Mouse (Mus musculus): ENCODE results near the gene Trim14. TPM values are rescaled to one million over a fixed set of nuclear protein-coding genes. Genes with fewer than 3 reads are reported as not detected.
A peak's percentile ranks its signal among the peaks of the same experiment; 100 is the strongest.

The Trim14 gene
- total and polyA plus RNA-seq, 3 experiments = 11.6 to 35.4 (median 26.5) TPM

- Histone ChIP-seq H3K27me3 (replicated peaks) (no peaks in the 10 kb centered on the region), H3K9ac (ENCODE audit: insufficient read depth, low read depth) (peak overlapping the region; percentile 19), H3K4me3 (replicated peaks in 1 of 3; ENCODE audit: low read depth in 2 of 3, low read length in 2 of 3, poor library complexity in 1 of 3) (no peak overlapping the region), H3K4me2 (ENCODE audit: insufficient read depth, low read depth, poor library complexity, severe bottlenecking) (peak overlapping the region; percentile 45; the same call in 1 of the 2 replicates), H3K27ac (ENCODE audit: insufficient read depth, low read depth) (peak overlapping the region; percentile 55), H3K79me2 (replicated peaks; ENCODE audit: control insufficient read depth, extremely low read depth, insufficient read depth, poor library complexity, severe bottlenecking) (peaks cover 16% of the 10 kb centered on the region), H3K36me3 (replicated peaks in 1 of 2; ENCODE audit: control insufficient read depth in 1 of 2, insufficient read depth in 1 of 2, low read length in 1 of 2) (no peaks in the 10 kb centered on the region), H3K9me3 (replicated peaks; ENCODE audit: low read length) (no peaks in the 10 kb centered on the region), H3K4me1 (ENCODE audit: control insufficient read depth in 1 of 2, insufficient read depth in 2 of 2) (peaks cover 10 to 39% of the 10 kb centered on the region in 2 experiments; a peak in 3 of 4 replicates)
- in situ Hi-C loops (cut with MboI; ENCODE audit: low pct_ligation_motif_present, low pct_unique_long_range_greater_than_20kb, low sequenced_read_pairs) = loop anchor here (5.0 to 25.0 kb wide), 2 partner anchors 104 to 274 kb away; no protein-coding TSS in a partner anchor
- dilution Hi-C loops (cut with MboI; ENCODE audit: extremely low pct_ligation_motif_present, extremely low pct_unique_long_range_greater_than_20kb, low sequenced_read_pairs) = no loop called here
- DNase-seq (ENCODE audit: extremely low read depth) = peak; percentile 87
- peak; percentile 37; the same call in 1 of the 2 replicates for TF ChIP-seq ETS1 (conservative IDR thresholded peaks at IDR 0.05; ENCODE audit: low read depth, low read length)
- peak; percentile 57; the same call in 1 of the 2 replicates for TF ChIP-seq TCF12 (IDR thresholded peaks at IDR 0.05; ENCODE audit: low read depth, low read length)
- TF ChIP-seq MAX (IDR thresholded peaks at IDR 0.05; ENCODE audit: low read length) = no peak
- no peak for TF ChIP-seq JUN (IDR thresholded peaks at IDR 0.05; ENCODE audit: insufficient read depth, low read depth, low read length)
- TF ChIP-seq ELF1 (IDR thresholded peaks at IDR 0.05; ENCODE audit: low read depth, low read length) = peak; percentile 98
- TF ChIP-seq MYC (IDR thresholded peaks at IDR 0.05; ENCODE audit: low read depth, low read length) = peak; percentile 70
- peak; percentile 63 for TF ChIP-seq HCFC1 (IDR thresholded peaks at IDR 0.05; ENCODE audit: low read depth, low read length)
- TF ChIP-seq TBP (conservative IDR thresholded peaks at IDR 0.05; ENCODE audit: low read depth, low read length) = peak; percentile 54; the same call in 1 of the 2 replicates
- TF ChIP-seq CHD2 (IDR thresholded peaks at IDR 0.05; ENCODE audit: low read length) = peak; percentile 43; the same call in 1 of the 2 replicates
- TF ChIP-seq NRF1 (IDR thresholded peaks at IDR 0.05; ENCODE audit: low read depth, low read length) = peak; percentile 92
- peak; percentile 75 for TF ChIP-seq POLR2A (IDR thresholded peaks at IDR 0.05; ENCODE audit: low read depth, low read length)
- no peak for TF ChIP-seq ZMIZ1 (IDR thresholded peaks at IDR 0.05; ENCODE audit: low read depth, low read length)
- TF ChIP-seq NELFE (IDR thresholded peaks at IDR 0.05; ENCODE audit: low read depth, low read length) = peak; percentile 61
- no peak for TF ChIP-seq CTCF (conservative IDR thresholded peaks at IDR 0.05 in 1 of 2, IDR thresholded peaks at IDR 0.05 in 1 of 2; ENCODE audit: low read depth in 2 of 2, low read length in 2 of 2)
- no peak for TF ChIP-seq MAFK (IDR thresholded peaks at IDR 0.05; ENCODE audit: insufficient replicate concordance, low read length)
Measured at GRCm38 (mm10) chr4:46485696-46486417, 50.1 kb downstream of the Trim14 start.

- H3K27ac ChIP-seq (ENCODE audit: insufficient read depth, low read depth) = no peak overlapping the region
- H3K36me3 ChIP-seq (replicated peaks in 1 of 2; ENCODE audit: control insufficient read depth in 1 of 2, insufficient read depth in 1 of 2, low read length in 1 of 2) = peaks cover 33 to 42% of the 10 kb centered on the region in 2 experiments
- in situ Hi-C loops (cut with MboI; ENCODE audit: low pct_ligation_motif_present, low pct_unique_long_range_greater_than_20kb, low sequenced_read_pairs) (loop anchor here (25.0 kb wide), 1 partner anchor 267 kb away; no protein-coding TSS in a partner anchor), dilution Hi-C loops (cut with MboI; ENCODE audit: extremely low pct_ligation_motif_present, extremely low pct_unique_long_range_greater_than_20kb, low sequenced_read_pairs) (no loop called here)
- no peaks in the 10 kb centered on the region for H3K9me3 ChIP-seq (replicated peaks; ENCODE audit: low read length)
- no peaks in the 10 kb centered on the region for H3K79me2 ChIP-seq (replicated peaks; ENCODE audit: control insufficient read depth, extremely low read depth, insufficient read depth, poor library complexity, severe bottlenecking)
- H3K4me3 ChIP-seq (replicated peaks in 1 of 3; ENCODE audit: low read depth in 2 of 3, low read length in 2 of 3, poor library complexity in 1 of 3) = no peak overlapping the region
- no peak overlapping the region for H3K9ac ChIP-seq (ENCODE audit: insufficient read depth, low read depth)
- DNase-seq (ENCODE audit: extremely low read depth) = no peak
- H3K27me3 ChIP-seq (replicated peaks) = no peaks in the 10 kb centered on the region
- no peak for TF ChIP-seq MAZ (IDR thresholded peaks at IDR 0.05; ENCODE audit: low read depth, low read length)
- no peak for TF ChIP-seq TCF12 (IDR thresholded peaks at IDR 0.05; ENCODE audit: low read depth, low read length)
- TF ChIP-seq NRF1 (IDR thresholded peaks at IDR 0.05; ENCODE audit: low read depth, low read length) = no peak
- no peak for TF ChIP-seq UBTF (IDR thresholded peaks at IDR 0.05; ENCODE audit: low read depth, low read length)
- TF ChIP-seq IRF4 (IDR thresholded peaks at IDR 0.05; ENCODE audit: low read depth, low read length) = no peak
- no peak for TF ChIP-seq POLR2A (IDR thresholded peaks at IDR 0.05; ENCODE audit: low read depth, low read length)
- H3K4me2 ChIP-seq (ENCODE audit: insufficient read depth, low read depth, poor library complexity, severe bottlenecking) = no peak overlapping the region
- H3K4me1 ChIP-seq (ENCODE audit: control insufficient read depth in 1 of 2, insufficient read depth in 2 of 2) = peaks cover 2 to 5% of the 10 kb centered on the region in 2 experiments; a peak in 1 of 4 replicates
Measured at GRCm38 (mm10) chr4:46479081-46479480, 56.9 kb downstream of the Trim14 start.

All from CH12.LX (cell line).